Mouse (Mus musculus) kidney, adult 11 months (tissue): ENCODE measurements around the gene Efna1.
A peak's percentile ranks its signal among the peaks of the same experiment; 100 is the strongest.

Experiments
- DNase-seq: peaks from one replicate; pipeline ENCODE4 v3.0.0; 2022

Gene Efna1

DNA sequence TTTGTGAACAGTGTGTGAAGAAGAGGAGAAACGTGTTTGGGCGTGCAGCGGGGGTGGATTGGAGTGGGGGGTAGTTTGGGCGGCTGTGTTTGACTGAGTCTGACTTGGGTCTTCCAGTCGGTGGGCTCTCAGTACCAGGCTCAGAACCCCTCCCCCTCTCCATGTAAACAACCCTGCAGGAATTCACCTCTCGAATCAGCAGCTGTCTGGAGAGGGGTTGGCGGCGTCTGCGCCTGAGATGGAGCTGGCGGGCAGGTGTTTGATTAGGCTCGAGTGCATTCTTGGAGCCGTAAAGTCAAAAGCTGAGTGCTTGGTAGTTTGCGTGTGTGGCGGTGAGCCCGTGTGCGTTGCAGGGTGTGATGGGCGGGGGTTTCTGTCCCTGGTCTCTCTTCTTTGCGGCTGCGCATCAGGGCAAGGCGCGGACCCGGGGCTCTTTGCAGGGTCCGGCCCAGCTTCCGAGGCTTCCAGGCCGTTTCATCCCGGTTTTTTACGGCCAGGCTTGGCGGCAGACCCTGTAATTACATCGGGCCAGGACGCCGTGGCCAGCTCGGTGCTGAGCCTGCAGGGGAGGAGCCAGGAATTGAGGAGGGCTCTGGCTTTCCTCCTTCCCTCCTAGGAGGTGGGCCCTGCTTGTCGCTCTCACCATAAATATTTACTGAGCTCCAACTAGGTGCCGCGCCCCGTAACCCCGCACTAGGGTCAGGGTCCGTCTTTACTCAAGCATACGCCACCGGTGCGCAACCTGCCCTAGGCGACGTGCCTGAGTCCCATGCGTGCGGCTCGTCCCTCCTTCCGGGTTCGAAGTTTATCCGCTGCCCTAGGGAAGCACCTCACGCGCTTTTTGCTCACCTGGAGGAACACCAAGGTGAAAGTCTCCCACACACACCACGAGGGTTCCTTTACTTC is at the start of gene Efna1:
Gene Efna1 (minus strand): TSS at position 537 of the 906 bp plus-strand sequence.
- peak; percentile 93 for DNase-seq

DNA sequence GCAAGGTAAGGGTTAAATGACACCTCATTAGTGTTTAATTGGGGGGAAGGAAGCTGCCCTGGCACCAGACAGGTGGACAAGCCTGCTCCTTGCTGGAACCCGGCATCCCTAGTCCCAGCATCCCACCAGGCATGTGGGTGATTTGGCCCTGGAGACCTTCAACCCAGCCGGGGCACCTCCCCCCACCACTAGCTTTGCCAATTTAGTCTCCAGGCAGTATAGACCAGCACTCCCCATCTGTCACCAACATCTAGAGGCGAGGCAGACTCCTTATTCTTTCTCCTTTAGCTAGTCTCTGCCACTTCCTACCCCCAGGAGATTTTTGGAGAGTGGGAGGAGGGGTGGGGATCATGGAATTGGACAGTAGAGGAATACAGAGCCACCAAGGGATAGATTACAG is 49.4 kb upstream of the Efna1 start:
- no peak for DNase-seq

DNA sequence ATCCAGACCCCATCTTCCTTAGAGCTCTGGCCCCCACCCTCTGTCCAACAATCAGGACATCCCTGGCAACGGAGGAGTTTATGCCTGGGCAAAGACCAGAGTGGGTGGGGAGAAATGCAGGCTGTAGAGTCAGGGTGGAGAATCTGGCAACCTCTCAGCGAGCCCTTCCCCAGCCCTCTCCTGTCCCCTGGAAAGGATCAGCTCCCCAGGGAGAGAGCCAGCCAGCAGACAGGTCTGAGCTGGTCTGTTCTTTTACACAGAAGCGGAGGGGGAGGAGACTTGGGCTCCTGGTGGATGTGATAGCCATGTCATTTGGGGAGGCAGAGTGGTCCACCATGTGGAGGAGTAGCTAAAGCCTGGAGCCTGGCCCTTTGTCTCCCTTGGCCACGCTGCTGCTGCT is 47.7 kb upstream of the Efna1 start:
- no peak for DNase-seq

DNA sequence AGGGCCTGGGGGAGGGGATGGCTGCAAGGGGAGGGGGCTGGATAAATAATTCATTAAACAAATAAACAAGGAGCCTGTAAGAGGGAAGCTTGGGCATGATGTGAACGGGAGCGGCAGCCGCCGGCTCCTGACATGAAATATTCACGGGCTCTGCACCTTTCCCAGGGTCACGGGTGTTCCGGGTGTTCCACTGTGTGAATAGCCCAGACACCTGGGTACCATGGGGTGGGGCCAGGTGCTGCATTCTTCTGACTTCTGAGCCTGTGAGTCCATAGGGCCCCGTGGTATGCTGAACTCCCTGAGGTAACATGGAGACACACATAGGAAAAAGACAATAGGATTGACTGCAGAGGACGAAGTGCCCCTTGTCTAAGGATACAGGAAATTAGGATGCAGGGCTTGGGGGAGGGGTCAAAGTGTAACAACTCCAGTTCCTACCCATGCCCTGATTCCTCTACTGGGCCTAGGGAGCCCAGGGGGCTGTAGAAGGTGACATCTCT is 46.5 kb upstream of the Efna1 start:
- no peak for DNase-seq

DNA sequence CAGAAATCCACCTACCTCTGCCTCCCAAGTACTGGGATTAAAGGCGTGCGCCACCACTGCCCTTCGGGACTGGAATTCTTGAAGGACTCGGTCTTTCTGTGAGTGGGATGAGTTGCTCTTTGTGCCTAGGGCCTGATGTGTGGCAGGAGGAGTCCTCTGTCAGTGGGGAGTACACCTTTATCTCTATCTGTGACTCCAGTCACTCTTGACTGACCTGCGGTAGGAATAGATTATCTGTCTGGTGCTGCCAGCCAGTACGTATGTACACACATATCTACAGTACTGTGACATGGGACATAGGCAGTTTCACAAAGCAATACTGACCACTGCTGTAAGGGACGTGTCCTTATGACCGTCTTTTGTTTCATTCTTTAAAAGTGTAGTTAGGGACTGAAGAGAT is 44.9 kb upstream of the Efna1 start:
- no peak for DNase-seq

DNA sequence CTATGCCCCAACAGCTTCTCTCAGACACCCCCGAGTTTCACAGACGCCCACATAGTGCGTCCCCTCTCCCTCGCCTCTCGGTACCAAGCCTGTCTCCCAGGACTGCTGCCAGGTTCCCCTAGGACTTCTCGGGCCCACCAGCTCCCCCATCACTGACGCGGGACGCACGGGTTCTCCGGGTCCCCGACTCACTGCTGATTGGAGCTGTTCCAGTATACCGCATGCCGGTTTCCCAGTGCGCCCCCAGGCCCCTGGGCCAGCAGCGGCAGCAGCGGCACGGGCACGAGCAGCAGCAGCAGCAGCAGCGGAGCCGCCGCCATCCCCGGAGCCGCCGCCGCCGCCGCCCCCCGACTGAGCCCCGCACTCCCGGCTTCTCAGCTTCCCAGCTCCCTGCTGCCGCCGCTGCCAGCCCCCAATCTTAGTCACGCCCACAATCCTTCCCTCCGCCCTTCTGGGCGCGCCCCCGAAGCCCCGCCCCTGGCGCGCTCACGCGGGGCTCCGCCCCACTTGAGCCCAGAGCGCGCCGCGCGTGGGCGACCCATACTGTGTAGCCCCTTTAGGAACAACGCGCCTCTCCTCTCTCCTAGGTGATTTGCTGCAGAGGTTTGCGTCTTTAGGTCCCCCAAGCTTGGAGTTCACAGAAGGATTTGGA is 41.7 kb upstream of the Efna1 start, which contains the start of gene Efna3:
Gene Efna3 (minus strand): TSS at position 452 of the 652 bp plus-strand sequence.
- DNase-seq: peak; percentile 58

DNA sequence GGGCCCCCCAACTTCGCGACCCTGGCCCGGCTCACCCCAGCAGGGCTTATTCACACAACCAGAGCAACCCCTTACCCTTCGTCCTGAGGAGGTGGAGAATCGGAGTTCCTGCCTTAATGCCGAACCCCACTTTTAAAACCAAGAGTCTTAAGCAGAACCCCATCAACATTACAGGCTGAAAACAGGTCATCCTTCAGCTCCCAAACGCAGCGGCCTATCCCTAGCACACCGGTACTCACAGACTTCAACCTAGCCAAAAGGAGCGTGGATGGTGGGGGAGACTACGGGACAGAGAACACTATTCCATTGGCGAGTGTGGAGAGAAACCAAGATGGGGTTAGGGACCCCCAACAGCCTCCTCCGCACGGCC is 41.2 kb upstream of the Efna1 start:
- no peak for DNase-seq

DNA sequence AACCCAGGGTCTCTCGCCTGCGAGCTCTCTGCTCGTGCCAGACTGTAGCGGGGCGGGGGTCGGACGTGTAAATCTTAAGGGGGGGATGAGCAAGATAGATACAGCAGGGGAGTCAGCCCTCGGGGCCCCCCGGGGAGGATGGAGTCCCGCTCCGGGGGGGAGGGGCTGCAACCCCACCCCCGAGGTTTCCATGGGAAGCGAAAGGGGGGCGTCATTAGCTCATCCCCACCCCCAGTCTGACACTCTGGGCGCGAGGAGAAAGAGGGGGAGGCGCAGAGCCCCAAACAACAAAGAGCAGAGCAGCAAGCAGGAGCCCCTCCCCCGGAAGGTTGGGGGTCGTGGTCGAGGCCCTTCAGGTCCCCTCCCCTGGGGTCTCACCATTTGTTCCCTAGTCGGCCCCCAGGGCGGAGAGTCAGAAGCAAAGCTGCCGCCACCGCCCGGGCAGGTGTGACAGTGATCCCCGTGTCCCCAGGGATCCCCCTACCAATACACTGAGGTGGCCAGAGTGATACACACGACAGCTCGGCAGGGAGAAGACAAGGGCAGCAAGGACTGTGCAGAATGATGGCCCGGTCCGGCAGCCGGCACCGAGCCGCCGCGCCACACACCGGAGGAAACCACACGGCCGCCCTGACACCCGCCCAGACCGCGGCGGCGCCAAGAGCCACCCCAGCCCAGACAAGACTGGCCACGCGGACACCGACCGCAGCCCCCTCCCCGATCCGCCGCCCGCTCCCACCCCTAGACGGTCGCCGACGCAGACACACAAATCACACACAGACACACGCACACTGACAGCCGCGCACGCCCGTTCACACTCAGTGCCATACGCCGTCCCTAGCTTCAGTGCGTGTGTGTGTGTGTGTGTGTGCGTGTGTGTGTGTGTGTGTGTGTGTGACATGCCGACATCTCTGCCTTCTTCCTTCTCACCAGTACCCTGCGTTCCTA is 40.5 kb upstream of the Efna1 start:
- DNase-seq: no peak

DNA sequence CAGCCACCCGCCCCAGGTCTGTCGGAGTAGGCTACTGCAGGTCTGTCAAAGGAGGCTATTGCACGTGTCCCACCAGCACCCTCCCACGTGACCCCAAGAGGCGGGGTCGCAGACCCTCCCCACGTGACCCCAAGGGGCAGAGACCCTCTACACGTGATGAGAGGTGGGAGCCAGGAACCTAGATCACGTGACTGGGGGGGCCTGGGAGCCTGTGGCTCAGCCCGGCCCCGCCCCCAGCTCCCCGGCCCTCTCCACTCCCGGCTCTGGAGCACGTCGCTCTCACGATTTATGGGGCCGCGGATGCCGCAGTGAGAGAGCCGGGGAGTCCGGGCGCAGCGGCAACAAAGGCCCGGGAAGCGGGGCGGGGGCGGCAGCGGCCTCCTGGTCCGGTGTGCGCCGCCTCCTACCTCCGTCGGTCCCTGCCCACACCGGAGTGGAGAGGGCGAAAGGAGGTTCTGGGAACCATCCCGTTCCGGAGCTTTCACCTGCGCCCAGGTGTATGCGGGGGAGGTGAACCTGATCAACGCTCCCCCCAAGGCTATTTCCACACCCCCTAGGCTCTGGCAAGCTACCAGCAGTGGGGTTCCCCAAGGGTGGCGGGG is 39.7 kb upstream of the Efna1 start:
- no peak for DNase-seq

DNA sequence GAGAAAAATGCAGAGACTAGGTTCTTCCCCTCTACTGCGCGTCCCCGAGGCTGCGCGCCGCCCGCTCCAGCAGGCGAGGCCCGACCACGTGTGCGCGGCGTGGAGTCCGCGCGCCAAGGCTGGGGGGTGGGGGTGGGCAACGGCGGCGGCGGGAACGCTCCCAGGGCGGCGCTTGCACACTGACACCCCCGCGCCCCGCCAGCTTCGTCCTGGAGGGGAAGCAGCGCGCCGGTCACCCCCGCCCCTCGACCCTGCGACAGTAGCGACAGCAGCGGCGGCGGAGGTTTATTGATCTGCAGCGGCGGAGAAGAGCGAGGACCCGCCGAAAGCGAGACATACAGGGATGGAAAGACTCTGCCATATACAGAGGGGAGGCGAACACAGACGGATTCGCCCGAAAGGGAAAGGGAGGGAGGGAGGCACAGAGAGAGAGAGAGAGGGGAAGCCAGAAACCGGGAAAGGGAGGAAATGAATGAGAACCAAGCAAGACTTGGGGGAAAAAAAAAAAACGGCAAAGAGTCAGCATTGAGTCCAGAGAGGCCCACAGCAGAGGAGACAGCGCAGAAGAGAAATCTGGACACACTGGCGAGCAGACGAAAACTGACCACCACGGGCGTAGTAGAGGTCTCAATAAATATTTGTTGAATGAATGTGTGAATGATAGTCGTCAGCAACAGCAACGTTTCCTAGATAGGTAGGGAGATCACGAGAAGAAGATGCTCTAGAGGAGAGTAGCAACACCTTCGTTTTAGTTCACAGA is 38.8 kb upstream of the Efna1 start:
- no peak for DNase-seq

DNA sequence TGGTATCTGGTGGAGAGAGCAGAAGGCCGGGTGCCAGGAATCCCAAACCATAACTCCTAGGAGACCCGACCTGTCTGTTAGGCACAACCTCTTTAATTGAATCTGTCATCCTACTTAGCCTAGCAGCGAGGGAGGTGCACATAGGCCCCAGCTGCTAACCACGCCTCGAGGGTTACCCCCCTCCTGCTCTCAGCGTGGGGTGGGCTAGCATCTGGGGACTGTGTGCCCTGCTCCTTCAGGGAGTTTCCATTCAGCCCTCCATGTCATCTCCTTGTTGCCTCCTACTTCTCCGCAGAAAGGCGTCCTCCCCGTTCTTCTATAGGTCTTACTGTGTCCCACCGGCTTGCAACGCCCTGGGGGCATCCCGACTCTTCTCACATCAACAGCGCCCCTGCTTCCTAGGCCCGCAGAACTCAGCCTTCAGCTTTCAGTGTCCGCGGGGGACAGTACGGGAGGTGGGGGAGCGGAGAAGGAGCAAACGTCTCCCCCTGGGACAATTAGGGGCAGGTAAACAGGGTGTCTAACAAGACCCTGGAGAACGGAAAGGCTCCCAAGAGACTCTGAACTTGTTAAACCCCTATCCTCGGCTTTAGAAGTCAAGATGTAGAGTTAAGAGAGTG is 38.1 kb upstream of the Efna1 start:
- no peak for DNase-seq

DNA sequence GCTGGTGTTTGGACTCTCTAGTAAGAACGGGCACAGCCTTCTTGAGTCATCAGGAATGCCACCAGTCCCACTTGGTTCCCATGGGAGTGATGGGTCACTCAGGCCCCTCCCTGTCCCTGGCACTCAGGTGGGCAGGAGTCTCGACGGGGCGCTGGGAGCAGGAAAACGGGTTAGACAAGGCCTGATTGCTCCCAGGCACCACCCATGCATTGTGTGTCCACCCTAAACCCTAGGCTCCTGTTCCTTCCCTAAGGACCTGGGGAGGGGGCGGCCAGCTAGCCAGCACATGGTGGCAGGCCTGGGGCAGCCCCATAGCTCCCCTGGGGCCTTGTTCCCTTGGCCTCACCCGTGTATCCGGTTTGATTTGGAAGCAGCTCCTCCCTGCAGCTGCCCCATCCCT is 37.4 kb upstream of the Efna1 start:
- DNase-seq: no peak

DNA sequence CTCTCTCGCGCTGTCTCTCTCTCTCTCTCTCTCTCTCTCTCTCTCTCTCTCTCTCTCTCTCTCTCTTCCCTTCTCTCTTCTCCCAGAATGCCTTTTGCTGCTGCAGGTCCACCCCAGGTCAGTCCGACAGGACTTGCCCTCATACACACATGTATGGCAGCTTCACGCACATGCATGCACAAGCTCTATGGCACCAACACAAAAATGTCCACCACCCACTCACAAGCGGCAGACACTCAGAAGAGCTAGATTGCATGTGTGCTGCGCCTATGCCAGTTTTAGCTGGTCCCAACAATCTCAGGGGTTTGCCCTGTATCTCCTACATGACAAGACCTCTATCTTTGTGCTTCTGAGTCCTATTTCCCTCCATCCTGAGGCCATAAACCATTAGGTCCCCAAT is 36.3 kb upstream of the Efna1 start:
- DNase-seq: no peak

DNA sequence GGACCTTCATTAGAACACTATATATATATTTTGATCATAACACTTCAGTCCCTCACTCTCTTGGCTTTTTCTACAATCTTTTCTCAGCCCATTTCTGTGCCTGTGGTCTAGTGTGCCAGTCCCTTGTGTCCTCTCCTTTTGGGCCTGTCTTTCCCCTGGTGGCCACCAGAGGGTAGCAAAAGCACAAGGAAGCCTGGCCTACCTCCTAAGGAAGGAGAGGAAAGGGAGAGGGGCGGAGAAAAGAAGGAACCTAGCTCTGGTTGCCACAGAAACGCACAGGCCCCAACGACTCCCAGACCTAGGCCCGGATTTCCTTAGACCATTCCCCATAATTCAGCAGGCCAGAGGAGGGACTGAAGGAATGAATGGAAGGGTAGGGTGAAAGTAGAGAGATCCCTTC is 35.9 kb upstream of the Efna1 start:
- DNase-seq: peak; percentile 82

DNA sequence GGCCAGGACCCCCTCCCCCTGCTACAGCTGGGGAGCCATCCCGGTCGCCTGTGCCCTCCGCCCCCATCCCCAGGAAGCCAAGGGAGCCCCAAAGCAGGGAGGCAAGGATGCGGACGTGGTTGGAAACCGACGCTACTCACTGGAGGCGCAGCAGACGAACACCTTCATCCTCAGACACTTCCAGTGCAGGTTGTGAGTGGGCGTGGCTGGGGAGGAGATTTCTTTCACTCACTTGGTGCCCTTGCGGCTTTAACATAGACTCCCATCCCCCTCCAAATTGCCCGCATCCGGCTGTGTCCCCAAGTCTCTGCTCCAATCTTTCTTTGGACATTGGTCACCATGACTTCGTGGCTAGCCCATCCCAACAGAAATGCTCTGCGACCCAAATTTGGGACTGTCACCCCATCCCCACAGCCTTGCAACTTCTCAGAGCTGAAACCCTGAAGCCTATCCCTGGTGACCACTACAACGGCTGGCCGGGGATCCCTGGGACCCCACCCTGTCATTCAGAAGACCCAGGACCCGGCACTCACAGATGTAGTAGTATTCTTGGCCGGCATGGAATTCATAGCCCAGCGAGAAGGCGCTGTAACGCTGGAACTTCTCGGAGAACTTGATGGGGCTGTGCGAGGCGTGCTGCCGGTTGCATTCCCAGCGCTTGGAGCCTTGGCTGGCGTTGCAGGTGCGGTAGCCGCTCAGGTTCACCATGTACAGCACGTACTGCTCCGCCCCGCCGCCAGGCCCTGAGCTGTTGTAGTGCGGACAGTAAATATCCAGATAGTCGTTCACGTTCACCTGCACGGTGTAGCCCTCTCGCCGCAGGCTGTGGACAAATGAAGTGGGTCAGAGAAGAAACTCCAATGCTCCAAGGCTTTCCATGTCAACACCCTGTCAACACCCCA is 35.2 kb upstream of the Efna1 start:
- no peak for DNase-seq

DNA sequence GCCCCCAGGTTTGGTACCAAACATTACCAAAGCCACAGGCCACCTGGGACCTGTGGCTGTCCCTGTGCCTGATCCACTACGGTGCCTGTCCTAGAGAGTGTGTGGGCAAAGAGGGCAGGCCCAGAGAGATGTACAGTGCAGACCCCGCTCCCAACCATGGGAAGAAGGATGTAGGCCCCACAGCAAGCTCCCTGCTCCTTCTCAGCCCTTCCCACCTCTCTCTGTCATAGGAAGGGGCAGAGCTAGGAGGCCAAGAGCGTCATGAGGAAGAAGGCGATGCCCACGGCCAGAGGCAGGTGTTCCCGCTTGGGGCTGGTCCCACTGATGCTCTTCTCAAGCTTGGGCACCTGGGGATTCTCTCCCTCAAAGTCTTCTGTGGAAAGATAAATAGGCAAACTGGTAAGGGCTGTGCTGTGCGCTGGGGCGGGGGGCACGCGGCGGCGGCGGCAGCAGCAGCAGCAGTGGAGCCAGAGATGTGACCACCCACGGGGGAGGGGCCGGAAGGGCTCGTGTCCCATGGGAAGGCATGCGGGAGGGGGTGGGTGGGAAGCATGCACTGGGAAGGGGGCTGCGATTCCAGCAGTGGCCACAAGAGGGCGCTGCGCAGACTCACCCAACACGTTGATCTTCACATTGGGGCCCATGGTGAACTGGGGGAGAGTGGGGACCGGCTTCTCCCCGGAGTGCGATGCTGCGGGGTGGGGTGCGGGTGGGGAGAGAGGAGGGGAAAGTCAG is 34.4 kb upstream of the Efna1 start:
- DNase-seq: peak; percentile 60

DNA sequence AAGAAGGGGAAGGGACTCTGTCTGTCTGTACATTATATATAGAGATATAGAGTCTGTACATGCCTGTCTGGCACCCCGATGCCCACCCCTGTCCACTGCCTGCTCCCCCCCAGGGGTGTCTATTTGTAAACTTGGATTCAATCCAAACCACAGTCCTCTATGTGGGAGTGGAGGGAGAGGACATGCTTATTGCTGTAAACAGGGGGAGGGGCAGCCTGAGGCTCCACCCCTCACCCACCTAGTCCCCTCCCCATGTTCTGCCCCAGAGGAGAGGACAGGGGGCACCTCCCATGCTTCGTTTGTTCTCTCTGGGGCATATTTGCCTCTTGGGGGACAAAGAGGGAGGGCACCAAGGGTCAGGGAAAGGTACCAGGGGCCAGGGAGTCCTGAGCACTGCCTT is 33.8 kb upstream of the Efna1 start:
- no peak for DNase-seq

DNA sequence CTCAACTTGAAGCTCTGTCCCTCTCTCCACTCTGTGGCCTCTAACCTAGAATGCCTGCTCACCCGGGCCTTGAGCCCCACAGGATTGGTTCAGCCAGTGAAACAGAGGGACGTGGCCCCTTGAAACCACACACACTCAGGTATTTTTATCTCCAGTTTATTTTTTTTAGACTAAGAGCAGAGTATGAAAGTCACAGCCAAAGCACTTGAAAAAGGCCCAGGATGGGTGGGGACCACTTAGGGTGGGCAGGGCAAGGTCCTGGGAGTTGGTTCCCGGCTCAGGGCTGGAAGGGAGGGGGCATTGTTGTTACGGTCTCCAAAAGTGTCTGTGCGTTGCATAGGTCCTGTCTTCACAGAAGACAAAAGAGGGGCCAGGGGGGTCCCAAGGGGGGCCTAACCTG is 33.4 kb upstream of the Efna1 start:
- no peak for DNase-seq

DNA sequence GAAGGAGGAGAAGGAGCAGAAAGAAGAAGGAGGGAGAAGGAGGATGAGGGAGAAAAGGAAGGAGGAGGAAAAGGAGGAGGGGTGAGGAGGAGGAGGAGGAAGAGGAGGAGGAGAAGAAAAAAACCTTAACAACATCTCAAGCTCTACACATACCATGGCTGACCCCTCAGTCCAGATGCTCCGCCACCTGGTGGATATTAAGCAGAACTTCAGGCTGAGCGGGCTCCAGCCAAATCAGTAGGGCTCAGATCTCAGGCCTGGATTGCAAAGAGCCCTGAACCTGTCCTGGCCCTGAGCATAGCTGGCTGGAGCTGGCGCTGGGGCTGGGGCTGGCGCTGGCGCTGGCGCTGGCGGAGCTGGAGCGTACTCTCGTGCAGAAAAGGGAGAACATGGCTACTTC is 27.1 kb upstream of the Efna1 start:
- peak; percentile 76 for DNase-seq
